Mouse (Mus musculus) bone marrow macrophage, adult 2 months (primary cell): ENCODE data around the gene Klk1b27. TPM values are rescaled to one million over a fixed set of nuclear protein-coding genes. Genes with fewer than 3 reads are reported as not detected.
"Not testable (repeated sequence)": the region's sequence is repeated elsewhere in the genome, so short reads cannot be mapped to it uniquely, and the experiment has no call there.

Experiments
- H3K27ac ChIP-seq: 2 replicates; pipeline ENCODE4 v1.5.1; 2012; ENCODE audit warnings: low read depth, low read length; ENCODE audit not compliant: insufficient read depth
- H3K4me1 ChIP-seq: 2 replicates; pipeline ENCODE4 v1.6.1; 2012; ENCODE audit warnings: low read length; ENCODE audit not compliant: control insufficient read depth, insufficient read depth
- H3K4me3 ChIP-seq: 2 replicates; pipeline ENCODE4 v1.5.1; 2012; ENCODE audit warnings: mild to moderate bottlenecking, low read length, moderate library complexity; ENCODE audit not compliant: insufficient read depth
- CTCF ChIP-seq: IDR thresholded peaks from 2 replicates; pipeline ENCODE4 v1.5.1; 2012; ENCODE audit warnings: low read depth, mild to moderate bottlenecking, low read length, moderate library complexity
- POLR2A ChIP-seq: IDR thresholded peaks from 2 replicates; pipeline ENCODE4 v1.6.1; 2012; ENCODE audit warnings: mild to moderate bottlenecking, low read depth, low read length, borderline replicate concordance
- polyA plus RNA-seq: library from polyadenylated mRNA; stranded (reverse); fragments of >200 nt; gene quantifications from 2 replicates; pipeline ENCODE4 v1.2.4, GENCODE M21; 2012; ENCODE audit not compliant: missing spikeins, insufficient read depth, insufficient read length

The Klk1b27 gene
- not detected in 2 replicates for polyA plus RNA-seq

DNA sequence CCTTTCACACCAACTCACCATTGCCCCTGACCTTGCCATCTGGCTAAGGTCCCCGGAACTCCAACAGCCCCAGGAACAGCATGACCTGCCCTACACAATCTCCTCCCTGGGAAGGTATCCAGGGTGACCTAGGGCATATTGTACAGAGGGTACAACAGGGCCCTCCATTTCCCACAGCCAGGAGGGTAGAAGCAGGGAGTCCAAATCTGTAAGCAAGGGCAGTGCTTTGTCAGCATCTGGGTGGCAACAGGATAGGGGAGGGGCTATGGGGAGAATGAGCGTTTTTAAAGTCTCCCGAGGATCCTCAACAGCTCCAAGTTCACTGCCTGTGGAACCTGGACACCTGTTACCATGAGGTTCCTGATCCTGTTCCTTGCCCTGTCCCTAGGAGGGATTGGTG lies at the start of gene Klk1b27:
Gene Klk1b27, plus strand, starts transcription at position 301 of the 400 bp plus-strand sequence.
- H3K4me1 ChIP-seq, H3K27ac ChIP-seq, H3K4me3 ChIP-seq: not testable (repeated sequence)

DNA sequence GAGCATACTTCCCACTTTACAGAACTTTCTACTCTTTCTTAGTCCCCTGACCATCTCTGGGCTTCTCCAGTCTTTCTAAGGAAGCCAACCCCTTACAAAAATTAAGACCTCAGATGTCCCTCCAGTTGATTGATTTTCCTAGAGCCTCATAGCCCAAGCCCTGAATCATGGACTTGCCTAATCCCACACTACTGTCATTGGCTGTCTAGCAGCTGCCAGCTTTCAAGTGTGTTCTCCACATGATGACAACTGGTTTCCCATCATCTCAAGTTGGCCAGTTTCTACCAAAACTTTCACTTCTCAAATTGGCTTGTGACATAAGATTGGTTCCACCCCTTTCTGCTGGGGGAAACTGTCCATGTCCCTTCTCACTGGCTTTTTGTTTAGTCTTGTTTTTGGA lies 47.2 kb upstream of the Klk1b27 start:
- Histone ChIP-seq H3K4me1 (peaks cover 36% of the 10 kb centered on the region), H3K4me3 (no peak overlapping the region), H3K27ac (peak overlapping the region; percentile 81)
- TF ChIP-seq POLR2A: no peak
- no peak for TF ChIP-seq CTCF

DNA sequence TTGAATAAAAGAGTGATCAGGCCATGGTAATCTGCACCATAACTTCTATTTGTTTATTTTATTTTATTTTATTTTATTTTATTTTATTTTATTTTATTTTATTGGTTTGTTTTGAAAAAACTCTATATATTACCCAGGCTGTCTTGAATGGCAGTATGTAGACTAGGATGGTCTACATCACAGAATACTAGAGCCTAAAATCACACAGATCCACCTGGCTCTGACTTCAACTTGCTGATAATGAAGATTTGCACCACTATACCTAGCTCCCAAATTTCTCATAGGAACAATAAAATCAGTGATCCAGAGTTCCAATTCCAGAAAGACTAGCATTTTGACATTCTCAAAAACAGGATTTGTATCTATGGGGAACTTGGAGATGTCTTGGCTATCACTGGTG lies 40.2 kb upstream of the Klk1b27 start, which contains the start of gene Klk1b26:
Gene Klk1b26, plus strand, starts transcription at position 301 of the 400 bp plus-strand sequence.
- not testable (repeated sequence) for H3K4me3 ChIP-seq, H3K27ac ChIP-seq
- peaks cover 13% of the 10 kb centered on the region for H3K4me1 ChIP-seq

DNA sequence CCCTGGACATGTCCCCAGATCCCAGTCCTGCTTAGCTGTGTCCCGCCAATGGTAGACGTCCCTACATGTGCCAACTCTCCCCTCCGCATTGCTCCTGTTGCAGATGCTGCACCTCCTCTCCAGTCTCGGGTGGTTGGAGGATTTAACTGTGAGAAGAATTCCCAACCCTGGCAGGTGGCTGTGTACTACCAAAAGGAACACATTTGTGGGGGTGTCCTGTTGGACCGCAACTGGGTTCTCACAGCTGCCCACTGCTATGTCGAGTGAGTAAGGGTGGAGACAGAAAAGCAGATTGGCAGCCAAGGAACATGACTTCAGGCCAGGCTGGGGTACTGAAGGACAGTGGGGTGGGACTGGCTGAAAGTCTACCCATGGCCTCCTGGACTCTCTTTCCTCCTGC lies 37.4 kb upstream of the Klk1b27 start:
- not testable (repeated sequence) for H3K4me1 ChIP-seq, H3K4me3 ChIP-seq, H3K27ac ChIP-seq

DNA sequence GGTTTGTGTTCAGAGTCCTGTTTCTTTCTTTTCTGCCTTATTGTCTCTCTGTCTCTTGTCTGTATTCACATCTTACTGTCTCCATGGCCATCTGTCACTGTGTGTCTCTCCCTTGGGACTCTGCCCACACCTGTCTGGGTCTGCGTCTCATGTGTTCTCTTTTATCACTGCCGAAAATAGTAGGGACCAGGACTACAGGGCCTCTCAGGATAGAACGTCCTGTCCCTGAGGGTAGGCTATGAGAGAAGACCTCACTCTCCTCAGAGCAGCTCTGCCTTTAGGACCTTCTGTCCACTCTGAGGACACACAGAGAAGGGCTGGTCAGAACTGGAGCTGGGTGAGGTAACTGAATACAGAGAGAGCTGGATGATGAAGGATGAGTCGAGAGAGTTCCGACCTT lies 37.0 kb upstream of the Klk1b27 start:
- Histone ChIP-seq H3K4me3 (no peak overlapping the region), H3K4me1 (peaks cover 2% of the 10 kb centered on the region; the same call in 1 of the 2 replicates), H3K27ac (no peak overlapping the region)
- TF ChIP-seq POLR2A (no peak), CTCF (no peak)

DNA sequence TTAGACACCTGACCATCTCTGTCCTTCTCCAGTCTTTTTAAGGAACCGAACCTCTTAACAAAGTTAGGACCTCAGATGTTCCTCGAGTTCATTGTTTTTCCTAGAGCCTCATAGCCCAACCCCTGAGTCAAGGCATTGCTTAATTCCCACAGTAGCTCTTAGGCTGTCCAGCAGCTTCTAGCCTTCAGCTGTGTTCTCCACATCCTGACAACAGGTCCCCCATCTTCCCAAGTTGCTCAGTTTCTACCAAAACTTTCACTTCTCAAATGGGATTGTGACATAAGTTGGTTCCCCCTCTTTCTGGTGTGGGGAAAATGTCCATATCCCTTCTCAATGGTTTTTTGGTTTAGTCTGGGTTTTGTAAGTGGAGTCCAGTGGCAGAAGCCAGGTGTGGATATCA lies 20.0 kb downstream of the Klk1b27 start:
- TF ChIP-seq POLR2A: no peak
- no peak for TF ChIP-seq CTCF
- H3K4me3 ChIP-seq: no peak overlapping the region
- H3K4me1 ChIP-seq: no peaks in the 10 kb centered on the region
- no peak overlapping the region for H3K27ac ChIP-seq

DNA sequence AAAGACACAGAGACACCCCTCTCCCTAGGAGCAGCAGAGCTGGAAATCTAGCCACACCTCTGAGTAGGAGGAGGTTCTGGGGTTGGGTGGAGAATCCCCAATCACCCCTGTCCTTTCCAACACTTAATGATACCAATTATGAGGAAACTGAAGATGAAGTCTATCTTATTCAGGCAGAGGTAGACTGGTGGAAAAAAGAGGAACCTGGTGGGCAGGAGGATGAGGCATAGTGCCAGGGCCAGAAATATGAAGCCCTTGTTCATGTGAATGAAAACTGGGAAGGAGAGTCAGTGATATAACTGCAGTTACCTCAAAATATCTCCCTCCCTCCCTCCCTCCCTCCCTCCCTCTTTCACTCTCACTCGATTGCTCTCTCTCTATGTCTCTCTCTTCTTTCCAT lies 25.6 kb downstream of the Klk1b27 start:
- H3K27ac ChIP-seq: no peak overlapping the region
- no peaks in the 10 kb centered on the region for H3K4me1 ChIP-seq
- no peak for TF ChIP-seq POLR2A
- H3K4me3 ChIP-seq: no peak overlapping the region

DNA sequence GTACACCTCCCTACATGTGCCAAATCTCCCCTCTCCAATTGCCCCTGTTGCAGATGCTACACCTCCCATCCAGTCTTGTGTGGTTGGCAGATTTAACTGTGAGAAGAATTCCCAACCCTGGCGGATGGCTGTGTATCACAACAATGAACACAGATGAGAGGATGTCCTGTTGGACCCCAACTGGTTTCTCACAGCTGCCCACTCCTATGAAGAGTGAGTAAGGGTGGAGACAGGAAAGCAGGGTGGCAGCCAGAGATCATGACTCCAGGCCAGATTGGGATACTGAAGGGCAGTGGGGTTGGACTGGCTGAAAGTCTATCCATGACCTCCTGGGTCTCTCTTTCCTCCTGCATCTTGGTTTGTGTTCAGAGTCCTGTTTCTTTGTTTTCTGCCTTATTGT lies 44.0 kb downstream of the Klk1b27 start:
- TF ChIP-seq CTCF (no peak), POLR2A (no peak)
- Histone ChIP-seq H3K4me1 (no peaks in the 10 kb centered on the region), H3K4me3 (no peak overlapping the region), H3K27ac (no peak overlapping the region)

DNA sequence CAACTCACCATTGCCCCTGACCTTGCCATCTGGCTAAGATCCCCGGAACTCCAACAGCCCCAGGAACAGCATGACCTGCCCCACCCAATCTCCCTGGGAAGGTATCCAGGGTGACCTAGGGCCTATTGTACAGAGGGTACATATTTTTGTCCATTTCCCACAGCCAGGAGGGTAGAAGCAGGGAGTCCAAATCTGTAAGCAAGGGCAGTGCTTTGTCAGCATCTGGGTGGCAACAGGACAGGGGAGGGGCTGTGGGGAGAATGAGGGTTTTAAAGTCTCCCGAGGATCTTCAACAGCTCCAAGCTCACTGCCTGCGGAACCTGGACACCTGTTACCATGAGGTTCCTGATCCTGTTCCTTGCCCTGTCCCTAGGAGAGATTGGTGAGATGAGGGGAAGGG lies 49.9 kb downstream of the Klk1b27 start, which contains the start of gene Klk1b21:
Gene Klk1b21, plus strand, starts transcription at position 301 of the 400 bp plus-strand sequence.
- not testable (repeated sequence) for H3K27ac ChIP-seq, H3K4me1 ChIP-seq, H3K4me3 ChIP-seq

Other genes with a start within 250 kb of the Klk1b27 start
- not detected in 2 replicates for gene Klk7, start 241.0 kb upstream of the Klk1b27 start, polyA plus RNA-seq
- gene Klk6, start 227.8 kb upstream of the Klk1b27 start, polyA plus RNA-seq: not detected in 2 replicates
- not detected in 2 replicates for gene Klk5, start 210.3 kb upstream of the Klk1b27 start, polyA plus RNA-seq
- gene Klk4, start 171.1 kb upstream of the Klk1b27 start, polyA plus RNA-seq: not detected in 2 replicates
- not detected in 2 replicates for gene Klk15, start 118.5 kb upstream of the Klk1b27 start, polyA plus RNA-seq
- not detected in 2 replicates for gene Klk1b8, start 101.6 kb upstream of the Klk1b27 start, polyA plus RNA-seq
- gene Klk1b1, start 85.5 kb upstream of the Klk1b27 start, polyA plus RNA-seq: not detected in 2 replicates
- not detected in 2 replicates for gene Klk1b9, start 76.2 kb upstream of the Klk1b27 start, polyA plus RNA-seq
- gene Klk1b11, start 56.4 kb upstream of the Klk1b27 start, polyA plus RNA-seq: 1.4 and 2.8 TPM in 2 replicates
- not detected in 2 replicates for gene Klk1b26, start 40.1 kb upstream of the Klk1b27 start, polyA plus RNA-seq
- not detected in 2 replicates for gene Klk1b21, start 50.0 kb downstream of the Klk1b27 start, polyA plus RNA-seq
- gene Klk1b22, start 60.4 kb downstream of the Klk1b27 start, polyA plus RNA-seq: not detected in 2 replicates
- not detected in 2 replicates for gene Klk1b16, start 84.5 kb downstream of the Klk1b27 start, polyA plus RNA-seq
- gene Klk1b24, start 135.9 kb downstream of the Klk1b27 start, polyA plus RNA-seq: not detected in 2 replicates
- not detected in 2 replicates for gene Klk1b3, start 145.9 kb downstream of the Klk1b27 start, polyA plus RNA-seq
- gene Klk1b4, start 155.1 kb downstream of the Klk1b27 start, polyA plus RNA-seq: not detected in 2 replicates
- gene Klk1b5, start 163.7 kb downstream of the Klk1b27 start, polyA plus RNA-seq: not detected in 2 replicates
- gene Klk1, start 173.1 kb downstream of the Klk1b27 start, polyA plus RNA-seq: not detected in 2 replicates
- gene Gm36864, start 183.9 kb downstream of the Klk1b27 start, polyA plus RNA-seq: not detected in 2 replicates
- 1.0 and 1.6 TPM in 2 replicates for gene 1700028J19Rik, start 194.4 kb downstream of the Klk1b27 start, polyA plus RNA-seq
- gene 2410002F23Rik, start 194.4 kb downstream of the Klk1b27 start, polyA plus RNA-seq: 18.4 and 21.7 TPM in 2 replicates
- not detected in 2 replicates for gene Acp4, start 205.1 kb downstream of the Klk1b27 start, polyA plus RNA-seq
- not detected in 2 replicates for gene Gm15517, start 209.2 kb downstream of the Klk1b27 start, polyA plus RNA-seq